Mouse (Mus musculus): ENCODE measurements around the gene Yipf2. TPM values are rescaled to one million over a fixed set of nuclear protein-coding genes. Genes with fewer than 3 reads are reported as not detected.

Gene Yipf2
- total RNA-seq, 4 experiments from 2014 or later = 20.7 to 25.4 (median 22.7) TPM

GRCm38 (mm10) chr9:21600186-21600585, 7.6 kb upstream of the Yipf2 start:
- no peak for DNase-seq (ENCODE audit: low spot score in 2 of 2)

- no peak for DNase-seq (ENCODE audit: low spot score in 2 of 2)
Observed at GRCm38 (mm10) chr9:21598198-21598597, 5.6 kb upstream of the Yipf2 start.

GRCm38 (mm10) chr9:21594838-21595237, 2.2 kb upstream of the Yipf2 start:
- no peak for DNase-seq (ENCODE audit: low spot score in 2 of 2)

- peak in 1 of 2 experiments; percentile 42 for DNase-seq (ENCODE audit: low spot score in 2 of 2)
Observed at GRCm38 (mm10) chr9:21594350-21594749, 1.7 kb upstream of the Yipf2 start.

- peak in 1 of 2 experiments; percentile 69 for DNase-seq (ENCODE audit: low spot score in 2 of 2)
Observed at GRCm38 (mm10) chr9:21593122-21593721, 594 bp upstream of the Yipf2 start.

GRCm38 (mm10) chr9:21591831-21592702, 561 bp downstream of the Yipf2 start:
- DNase-seq (ENCODE audit: low spot score in 2 of 2) = no peak

- no peak for DNase-seq (ENCODE audit: low spot score in 2 of 2)
Observed at GRCm38 (mm10) chr9:21591127-21591830, 1.3 kb downstream of the Yipf2 start.

- no peak for DNase-seq (ENCODE audit: low spot score in 2 of 2)
Observed at GRCm38 (mm10) chr9:21589538-21589937, 3.1 kb downstream of the Yipf2 start.

GRCm38 (mm10) chr9:21588350-21588749, 4.3 kb downstream of the Yipf2 start:
- no peak for DNase-seq (ENCODE audit: low spot score in 2 of 2)

- DNase-seq (ENCODE audit: low spot score in 2 of 2) = peak in 1 of 2 experiments; percentile 50
Observed at GRCm38 (mm10) chr9:21587678-21588349, 4.8 kb downstream of the Yipf2 start.

- no peak for DNase-seq (ENCODE audit: low spot score in 2 of 2)
Observed at GRCm38 (mm10) chr9:21585401-21585800, 7.2 kb downstream of the Yipf2 start.

- no peak for DNase-seq (ENCODE audit: low spot score in 2 of 2)
Observed at GRCm38 (mm10) chr9:21578226-21578625, 14.4 kb downstream of the Yipf2 start.

- DNase-seq (ENCODE audit: low spot score in 2 of 2) = no peak
Observed at GRCm38 (mm10) chr9:21576286-21576685, 16.3 kb downstream of the Yipf2 start.

- no peak for DNase-seq (ENCODE audit: low spot score in 2 of 2)
Observed at GRCm38 (mm10) chr9:21575253-21575652, 17.4 kb downstream of the Yipf2 start.

- DNase-seq (ENCODE audit: low spot score in 2 of 2) = no peak
Observed at GRCm38 (mm10) chr9:21574012-21574801, 18.4 kb downstream of the Yipf2 start.

GRCm38 (mm10) chr9:21568657-21569255, 23.9 kb downstream of the Yipf2 start:
- DNase-seq (ENCODE audit: low spot score in 2 of 2) = no peak

- no peak for DNase-seq (ENCODE audit: low spot score in 2 of 2)
Observed at GRCm38 (mm10) chr9:21567051-21567450, 25.6 kb downstream of the Yipf2 start.

- DNase-seq (ENCODE audit: low spot score in 2 of 2) = no peak
Observed at GRCm38 (mm10) chr9:21566538-21566937, 26.1 kb downstream of the Yipf2 start.

GRCm38 (mm10) chr9:21565004-21565586, 27.5 kb downstream of the Yipf2 start:
- DNase-seq (ENCODE audit: low spot score in 2 of 2) = no peak

GRCm38 (mm10) chr9:21564420-21564819, 28.2 kb downstream of the Yipf2 start:
- DNase-seq (ENCODE audit: low spot score in 2 of 2) = no peak

Data from left cerebral cortex, adult 8-10 months (tissue).